Mouse (Mus musculus): ENCODE data around the gene Ccdc163. TPM values are rescaled to one million over a fixed set of nuclear protein-coding genes. Genes with fewer than 3 reads are reported as not detected.

The Ccdc163 gene
- polyA plus RNA-seq, 1 experiment from 2014 or later = 27.5 TPM

DNA sequence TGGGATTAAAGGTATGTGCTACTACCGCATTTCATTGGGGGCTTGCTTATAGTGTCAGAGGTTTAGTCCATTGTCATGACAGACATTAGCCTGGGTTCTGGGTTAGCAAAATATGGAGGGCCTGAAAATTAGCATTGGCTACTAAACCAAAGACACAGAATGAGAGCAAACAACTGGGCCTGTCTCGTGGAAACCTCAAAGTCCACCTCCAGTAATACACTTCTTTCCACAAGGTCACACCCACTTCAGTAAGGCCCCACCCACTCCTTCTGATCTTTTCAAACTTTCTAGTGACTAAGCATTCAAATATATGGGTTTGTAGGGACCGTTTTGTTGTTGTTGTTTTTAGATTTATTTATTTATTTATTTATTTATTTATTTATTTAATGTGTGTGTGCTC, 21.2 kb downstream of the Ccdc163 start:
- no peak for ATAC-seq (ENCODE audit: insufficient number of reproducible peaks, insufficient read depth, low FRiP score, low TSS enrichment, low read depth)
- 90% methylated on average over 3 of the region's 3 CpGs for WGBS
- H3K4me1 ChIP-seq (replicated peaks) = no peaks in the 10 kb centered on the region

DNA sequence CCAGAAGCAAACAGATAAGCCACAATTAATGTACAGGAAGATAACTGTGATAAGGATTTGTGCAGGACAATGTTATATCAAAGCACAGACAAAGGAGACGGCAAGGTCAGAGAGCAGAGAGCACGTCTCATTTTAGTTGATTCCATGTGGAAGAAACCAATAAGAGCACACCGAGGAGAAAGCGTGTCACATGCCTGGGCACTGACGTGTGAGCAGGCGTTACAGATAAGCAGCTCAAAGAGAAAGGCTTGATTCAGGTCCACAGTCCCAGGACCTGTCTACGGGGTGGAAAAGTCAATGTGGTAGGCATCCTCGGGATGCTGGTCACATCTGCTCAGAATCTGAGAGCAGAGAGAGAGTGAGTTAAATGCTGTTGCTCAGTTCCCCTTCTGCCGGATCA, 22.8 kb downstream of the Ccdc163 start:
- WGBS = 85% methylated on average over 9 of the region's 9 CpGs
- H3K27ac ChIP-seq = no peak overlapping the region
- H3K4me3 ChIP-seq (replicated peaks) = no peak overlapping the region
- H3K4me1 ChIP-seq (replicated peaks) = no peaks in the 10 kb centered on the region
- no peaks in the 10 kb centered on the region for H3K27me3 ChIP-seq
- no peaks in the 10 kb centered on the region for H3K9me3 ChIP-seq
- H3K9ac ChIP-seq (replicated peaks) = no peak overlapping the region
- no peak for ATAC-seq (ENCODE audit: insufficient number of reproducible peaks, insufficient read depth, low FRiP score, low TSS enrichment, low read depth)
- H3K4me2 ChIP-seq = no peak overlapping the region
- H3K36me3 ChIP-seq = no peaks in the 10 kb centered on the region

More for the DNA sequence above, 21.2 kb downstream of the Ccdc163 start:
- Histone ChIP-seq H3K4me2 (no peak overlapping the region), H3K4me3 (replicated peaks) (no peak overlapping the region), H3K9ac (replicated peaks) (no peak overlapping the region), H3K9me3 (no peaks in the 10 kb centered on the region), H3K36me3 (no peaks in the 10 kb centered on the region), H3K27ac (no peak overlapping the region), H3K27me3 (no peaks in the 10 kb centered on the region)

DNA sequence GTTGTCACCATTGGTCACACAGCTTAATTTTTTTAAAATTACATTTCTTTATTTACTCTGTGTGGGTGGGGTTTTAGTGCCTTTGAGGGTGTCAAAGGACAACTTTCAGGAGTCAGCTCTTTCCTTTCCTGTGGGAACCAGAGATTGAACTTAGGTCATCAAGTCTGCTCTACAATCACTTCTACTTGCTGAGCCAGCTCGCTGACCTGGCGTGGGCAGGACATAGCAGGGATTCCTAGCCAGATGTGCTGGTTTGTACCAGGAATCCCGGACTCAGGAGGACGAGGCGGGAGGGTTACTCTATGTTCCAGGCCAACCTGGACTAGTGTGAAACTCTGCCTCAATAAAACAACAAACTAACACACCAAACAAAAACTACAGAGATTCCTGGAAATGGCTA, 24.0 kb downstream of the Ccdc163 start:
- Histone ChIP-seq H3K9me3 (no peaks in the 10 kb centered on the region), H3K4me2 (no peak overlapping the region), H3K4me3 (replicated peaks) (no peak overlapping the region), H3K9ac (replicated peaks) (no peak overlapping the region), H3K27me3 (no peaks in the 10 kb centered on the region), H3K36me3 (no peaks in the 10 kb centered on the region), H3K4me1 (replicated peaks) (no peaks in the 10 kb centered on the region), H3K27ac (no peak overlapping the region)
- no peak for ATAC-seq (ENCODE audit: insufficient number of reproducible peaks, insufficient read depth, low FRiP score, low TSS enrichment, low read depth)
- 77% methylated on average over 5 of the region's 5 CpGs for WGBS

DNA sequence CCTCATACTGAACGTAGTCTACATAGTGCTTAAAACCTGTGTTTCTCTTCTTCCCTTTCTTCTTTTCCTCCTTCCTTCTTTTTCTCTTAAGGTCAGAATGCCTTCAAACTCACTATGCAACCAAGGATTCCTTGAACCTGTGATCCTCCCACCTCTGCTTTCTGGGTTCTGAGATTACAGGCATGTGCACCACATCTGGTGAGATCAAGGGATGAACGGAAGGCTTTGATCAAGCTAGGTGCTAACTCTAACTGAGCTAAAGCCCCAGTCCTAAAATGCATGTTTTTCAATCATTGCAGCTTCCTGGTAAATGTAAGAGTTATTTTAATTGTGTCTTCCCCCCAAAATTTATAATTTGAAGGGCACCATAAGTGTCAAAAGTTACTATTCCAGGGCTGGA, 26.7 kb downstream of the Ccdc163 start:
- no peaks in the 10 kb centered on the region for H3K27me3 ChIP-seq
- no peak overlapping the region for H3K9ac ChIP-seq (replicated peaks)
- 69% methylated on average over 2 of the region's 2 CpGs for WGBS
- no peak overlapping the region for H3K27ac ChIP-seq
- H3K36me3 ChIP-seq = 0 out of 2 replicates have a peak, but pooled peaks cover 4% of the 10 kb centered on the region
- ATAC-seq (ENCODE audit: insufficient number of reproducible peaks, insufficient read depth, low FRiP score, low TSS enrichment, low read depth) = no peak
- no peaks in the 10 kb centered on the region for H3K4me1 ChIP-seq (replicated peaks)
- H3K4me2 ChIP-seq = no peak overlapping the region
- H3K9me3 ChIP-seq = no peaks in the 10 kb centered on the region
- H3K4me3 ChIP-seq (replicated peaks) = no peak overlapping the region

DNA sequence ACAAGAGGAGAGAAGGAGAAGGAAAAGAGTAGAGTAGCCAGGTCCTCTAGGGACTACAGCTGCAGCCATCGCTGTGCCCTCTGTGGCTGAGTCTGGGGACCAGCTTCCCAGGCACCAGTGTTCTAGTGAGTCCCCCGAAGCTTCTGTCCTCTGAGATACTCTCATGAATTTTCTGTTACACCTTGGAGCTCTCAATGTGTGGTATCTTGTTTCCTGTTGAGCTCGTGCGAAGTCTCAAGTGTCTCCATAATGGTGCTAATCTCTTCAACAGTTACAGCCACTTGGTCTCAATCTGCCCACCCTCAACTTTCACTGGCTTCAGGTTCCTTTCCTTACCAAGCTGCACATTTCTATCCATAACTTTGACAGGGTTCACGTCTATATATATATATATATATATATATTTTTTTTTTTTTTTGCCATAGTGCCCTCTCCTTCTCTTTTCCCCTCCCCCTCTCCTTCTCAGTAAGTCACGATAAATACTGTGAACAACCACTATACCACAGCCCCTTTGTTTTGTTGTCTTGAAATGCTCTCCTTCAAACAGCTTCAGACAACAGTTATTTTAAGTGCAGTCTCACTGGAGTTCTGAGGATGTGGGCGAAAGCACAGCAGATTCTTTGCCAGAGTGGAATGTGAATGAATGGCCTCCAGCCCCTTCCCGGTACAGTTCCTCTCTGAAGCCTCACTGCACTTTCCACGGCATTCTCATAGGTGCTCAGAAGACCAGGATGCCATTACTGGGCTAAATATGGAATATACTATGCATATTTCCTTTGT, 30.9 kb downstream of the Ccdc163 start:
- no peaks in the 10 kb centered on the region for H3K9me3 ChIP-seq
- no peak overlapping the region for H3K9ac ChIP-seq (replicated peaks)
- no peak for ATAC-seq (ENCODE audit: insufficient number of reproducible peaks, insufficient read depth, low FRiP score, low TSS enrichment, low read depth)
- WGBS = 84% methylated on average over 9 of the region's 9 CpGs
- 0 out of 2 replicates have a peak, but pooled peaks cover 4% of the 10 kb centered on the region for H3K36me3 ChIP-seq
- H3K4me1 ChIP-seq (replicated peaks) = no peaks in the 10 kb centered on the region
- no peak overlapping the region for H3K4me2 ChIP-seq
- H3K27me3 ChIP-seq = no peaks in the 10 kb centered on the region
- no peak overlapping the region for H3K4me3 ChIP-seq (replicated peaks)
- no peak overlapping the region for H3K27ac ChIP-seq

DNA sequence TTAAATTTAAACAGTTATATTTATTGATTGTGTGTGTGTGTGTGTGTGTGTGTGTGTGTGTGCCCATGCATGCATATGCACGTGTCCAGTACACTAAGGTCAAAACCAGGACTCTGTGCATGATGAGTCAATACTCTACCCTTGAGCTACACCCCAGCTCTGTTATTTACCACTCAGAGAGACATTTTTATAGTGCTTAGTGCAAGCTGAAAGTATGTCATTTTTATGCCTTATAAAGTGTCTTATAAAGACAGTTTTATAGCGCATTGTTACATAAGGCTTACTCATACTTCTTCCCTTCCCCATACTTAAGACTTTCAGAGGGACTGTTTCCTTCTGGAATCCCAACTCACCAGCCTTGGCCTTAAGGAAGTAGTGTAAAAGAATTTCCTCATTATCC, 41.4 kb downstream of the Ccdc163 start:
- Histone ChIP-seq H3K36me3 (peaks cover 4% of the 10 kb centered on the region; the same call in 1 of the 2 replicates), H3K4me2 (no peak overlapping the region), H3K27ac (no peak overlapping the region), H3K9me3 (no peaks in the 10 kb centered on the region), H3K27me3 (no peaks in the 10 kb centered on the region), H3K4me1 (replicated peaks) (no peaks in the 10 kb centered on the region), H3K9ac (replicated peaks) (no peak overlapping the region), H3K4me3 (replicated peaks) (no peak overlapping the region)
- 94% methylated on average over 2 of the region's 2 CpGs for WGBS
- ATAC-seq (ENCODE audit: insufficient number of reproducible peaks, insufficient read depth, low FRiP score, low TSS enrichment, low read depth) = no peak

DNA sequence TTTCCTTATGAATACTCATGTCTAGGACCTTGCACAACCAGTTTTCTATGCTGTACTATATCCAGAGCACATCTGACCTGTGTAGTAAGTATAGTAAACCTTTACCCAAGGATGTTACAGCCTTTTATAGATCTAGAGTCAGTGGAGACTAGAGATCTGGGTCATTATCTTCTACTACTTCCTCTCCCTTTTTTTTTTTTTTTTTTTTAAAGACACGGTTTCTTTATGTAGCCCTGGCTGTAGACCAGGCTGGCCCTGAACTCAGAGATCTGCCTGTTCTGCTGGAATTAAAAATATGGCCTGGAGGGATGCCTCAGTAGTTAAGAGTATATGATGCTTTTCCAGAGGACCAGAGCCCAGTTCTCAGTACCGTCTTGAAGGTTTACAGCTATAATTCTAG, 53.6 kb downstream of the Ccdc163 start:
- 75% methylated on average over 2 of the region's 2 CpGs for WGBS
- H3K36me3 ChIP-seq = no peaks in the 10 kb centered on the region
- H3K27me3 ChIP-seq = no peaks in the 10 kb centered on the region
- H3K27ac ChIP-seq = no peak overlapping the region
- no peak overlapping the region for H3K9ac ChIP-seq (replicated peaks)
- ATAC-seq (ENCODE audit: insufficient number of reproducible peaks, insufficient read depth, low FRiP score, low TSS enrichment, low read depth) = no peak
- H3K4me2 ChIP-seq = no peak overlapping the region
- H3K4me3 ChIP-seq (replicated peaks) = no peak overlapping the region
- no peaks in the 10 kb centered on the region for H3K9me3 ChIP-seq
- H3K4me1 ChIP-seq (replicated peaks) = no peaks in the 10 kb centered on the region

DNA sequence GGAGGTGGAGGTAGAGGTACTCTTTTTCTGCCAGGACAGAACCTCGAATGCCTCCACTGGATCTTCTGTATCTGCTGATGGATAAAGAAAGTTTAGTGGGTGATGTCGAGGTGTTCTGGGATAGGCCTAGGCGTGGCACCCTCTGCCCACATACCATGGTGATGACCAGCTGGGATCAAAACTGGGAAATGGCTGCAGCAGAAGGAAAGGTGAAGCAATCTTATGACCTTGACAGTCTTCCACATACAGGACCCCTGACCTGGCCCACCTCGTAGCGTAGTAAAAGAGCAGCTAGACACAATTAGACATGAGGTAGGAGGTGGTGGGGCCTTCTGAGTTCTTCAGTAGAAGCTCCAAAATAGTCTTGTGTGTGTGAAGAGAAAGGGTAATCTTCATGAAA, 55.7 kb downstream of the Ccdc163 start:
- WGBS = 91% methylated on average over 5 of the region's 5 CpGs
- H3K27ac ChIP-seq = no peak overlapping the region
- no peak for ATAC-seq (ENCODE audit: insufficient number of reproducible peaks, insufficient read depth, low FRiP score, low TSS enrichment, low read depth)
- no peak overlapping the region for H3K9ac ChIP-seq (replicated peaks)
- H3K4me2 ChIP-seq = no peak overlapping the region
- no peaks in the 10 kb centered on the region for H3K27me3 ChIP-seq
- H3K4me1 ChIP-seq (replicated peaks) = no peaks in the 10 kb centered on the region
- no peaks in the 10 kb centered on the region for H3K36me3 ChIP-seq
- H3K4me3 ChIP-seq (replicated peaks) = no peak overlapping the region
- no peaks in the 10 kb centered on the region for H3K9me3 ChIP-seq

DNA sequence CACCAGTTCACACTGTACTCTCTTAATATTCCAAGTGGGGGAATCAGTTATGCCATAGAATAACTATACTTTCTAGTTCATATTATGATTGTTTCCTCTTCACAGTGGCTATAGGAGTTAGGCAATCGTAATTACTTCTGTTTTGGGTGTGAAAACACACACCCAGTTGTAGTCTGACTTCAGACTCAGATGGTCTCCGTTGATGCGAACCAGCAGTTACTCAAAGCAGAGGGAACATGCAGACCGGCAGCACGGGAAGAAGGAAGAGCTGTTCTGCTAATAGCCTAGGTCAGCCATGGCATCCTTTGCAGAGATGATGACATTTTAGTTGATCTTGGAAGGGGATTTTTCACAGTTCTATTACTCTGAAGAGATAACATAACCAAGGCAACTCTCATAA, 60.2 kb downstream of the Ccdc163 start:
- no peak overlapping the region for H3K4me3 ChIP-seq (replicated peaks)
- H3K27ac ChIP-seq = no peak overlapping the region
- H3K27me3 ChIP-seq = no peaks in the 10 kb centered on the region
- no peak for ATAC-seq (ENCODE audit: insufficient number of reproducible peaks, insufficient read depth, low FRiP score, low TSS enrichment, low read depth)
- H3K36me3 ChIP-seq = no peaks in the 10 kb centered on the region; the same call in 1 of the 2 replicates
- no peak overlapping the region for H3K9ac ChIP-seq (replicated peaks)
- no peaks in the 10 kb centered on the region for H3K9me3 ChIP-seq
- no peaks in the 10 kb centered on the region for H3K4me1 ChIP-seq (replicated peaks)
- H3K4me2 ChIP-seq = no peak overlapping the region
- 82% methylated on average over 5 of the region's 5 CpGs for WGBS

DNA sequence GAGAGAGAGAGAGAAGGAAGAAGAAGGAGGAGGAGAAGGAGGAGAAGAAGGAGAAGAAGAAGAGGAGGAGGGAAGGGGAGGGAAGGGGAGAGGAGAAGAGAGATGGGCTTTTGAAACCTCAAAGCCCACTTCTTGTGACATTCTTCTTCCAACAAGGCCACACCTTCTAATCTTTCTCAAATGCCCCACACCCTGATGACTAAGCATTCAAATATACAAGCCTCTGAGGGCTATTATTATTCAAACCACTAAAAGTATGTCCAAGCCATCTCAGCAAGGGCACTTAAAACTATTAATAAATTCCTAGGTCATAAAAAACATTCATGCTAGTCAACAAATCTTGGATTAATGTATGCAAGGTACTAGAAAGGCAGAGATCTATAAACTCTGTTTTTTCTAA, 60.8 kb downstream of the Ccdc163 start:
- Histone ChIP-seq H3K4me2 (no peak overlapping the region), H3K27me3 (no peaks in the 10 kb centered on the region), H3K9ac (replicated peaks) (no peak overlapping the region), H3K4me3 (replicated peaks) (no peak overlapping the region), H3K27ac (no peak overlapping the region), H3K36me3 (no peaks in the 10 kb centered on the region; the same call in 1 of the 2 replicates), H3K4me1 (replicated peaks) (no peaks in the 10 kb centered on the region), H3K9me3 (no peaks in the 10 kb centered on the region)
- no peak for ATAC-seq (ENCODE audit: insufficient number of reproducible peaks, insufficient read depth, low FRiP score, low TSS enrichment, low read depth)

DNA sequence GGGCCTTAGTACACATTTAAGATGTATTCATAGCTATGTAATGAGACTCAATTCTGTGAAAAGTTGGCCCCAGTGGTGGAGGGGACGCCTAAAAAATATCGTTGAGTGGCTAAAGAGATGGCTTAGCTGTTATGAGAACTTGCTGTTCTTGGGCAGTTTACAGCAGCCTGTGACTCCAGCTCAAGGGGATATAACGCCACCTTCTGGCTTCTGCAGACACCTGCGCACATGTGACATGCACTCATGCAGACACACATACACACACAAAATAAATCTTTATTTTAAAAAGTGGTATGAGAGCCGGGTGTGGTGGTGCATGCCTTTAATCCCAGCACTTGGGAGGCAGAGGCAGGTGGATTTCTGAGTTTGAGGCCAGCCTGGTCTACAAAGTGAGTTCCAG, 68.1 kb downstream of the Ccdc163 start:
- H3K9me3 ChIP-seq = no peaks in the 10 kb centered on the region
- H3K4me1 ChIP-seq (replicated peaks) = no peaks in the 10 kb centered on the region
- no peak overlapping the region for H3K4me3 ChIP-seq (replicated peaks)
- H3K36me3 ChIP-seq = no peaks in the 10 kb centered on the region; the same call in 1 of the 2 replicates
- H3K27me3 ChIP-seq = no peaks in the 10 kb centered on the region
- 89% methylated on average over 5 of the region's 5 CpGs for WGBS
- H3K27ac ChIP-seq = no peak overlapping the region
- H3K4me2 ChIP-seq = no peak overlapping the region
- H3K9ac ChIP-seq (replicated peaks) = no peak overlapping the region
- no peak for ATAC-seq (ENCODE audit: insufficient number of reproducible peaks, insufficient read depth, low FRiP score, low TSS enrichment, low read depth)

DNA sequence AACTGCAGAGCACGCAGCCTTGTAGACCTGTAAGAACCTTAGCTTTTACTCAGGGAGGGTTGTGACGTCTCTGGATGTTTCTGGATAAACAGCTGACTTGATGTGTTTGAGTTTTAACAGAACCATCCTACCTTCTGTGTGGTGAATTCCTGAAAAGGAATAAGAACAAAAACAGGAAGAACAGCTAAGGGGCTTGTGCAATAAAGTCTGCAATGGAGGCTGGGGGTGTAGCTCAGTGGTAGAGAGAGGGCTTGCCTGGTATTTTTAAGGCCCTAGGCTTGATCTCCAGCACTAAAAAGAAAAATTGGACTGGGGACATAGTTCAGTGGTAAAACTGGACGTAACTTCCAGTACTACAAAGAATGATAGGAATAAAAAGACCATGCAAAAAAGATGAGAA, 68.8 kb downstream of the Ccdc163 start:
- 89% methylated on average over 3 of the region's 3 CpGs for WGBS
- no peak overlapping the region for H3K4me3 ChIP-seq (replicated peaks)
- H3K9ac ChIP-seq (replicated peaks) = no peak overlapping the region
- H3K4me1 ChIP-seq (replicated peaks) = no peaks in the 10 kb centered on the region
- H3K9me3 ChIP-seq = no peaks in the 10 kb centered on the region
- H3K4me2 ChIP-seq = no peak overlapping the region
- H3K36me3 ChIP-seq = no peaks in the 10 kb centered on the region; the same call in 1 of the 2 replicates
- no peak overlapping the region for H3K27ac ChIP-seq
- ATAC-seq (ENCODE audit: insufficient number of reproducible peaks, insufficient read depth, low FRiP score, low TSS enrichment, low read depth) = no peak
- H3K27me3 ChIP-seq = no peaks in the 10 kb centered on the region
